Mouse (Mus musculus) kidney, adult 9 months (tissue): Measurements from ENCODE around the gene Scamp3.
"Not testable (repeated sequence)": the region's sequence is repeated elsewhere in the genome, so short reads cannot be mapped to it uniquely, and the experiment has no call there.

Source experiments
- DNase-seq: peaks from one replicate; pipeline ENCODE4 v3.0.0; 2022

The Scamp3 gene

DNA sequence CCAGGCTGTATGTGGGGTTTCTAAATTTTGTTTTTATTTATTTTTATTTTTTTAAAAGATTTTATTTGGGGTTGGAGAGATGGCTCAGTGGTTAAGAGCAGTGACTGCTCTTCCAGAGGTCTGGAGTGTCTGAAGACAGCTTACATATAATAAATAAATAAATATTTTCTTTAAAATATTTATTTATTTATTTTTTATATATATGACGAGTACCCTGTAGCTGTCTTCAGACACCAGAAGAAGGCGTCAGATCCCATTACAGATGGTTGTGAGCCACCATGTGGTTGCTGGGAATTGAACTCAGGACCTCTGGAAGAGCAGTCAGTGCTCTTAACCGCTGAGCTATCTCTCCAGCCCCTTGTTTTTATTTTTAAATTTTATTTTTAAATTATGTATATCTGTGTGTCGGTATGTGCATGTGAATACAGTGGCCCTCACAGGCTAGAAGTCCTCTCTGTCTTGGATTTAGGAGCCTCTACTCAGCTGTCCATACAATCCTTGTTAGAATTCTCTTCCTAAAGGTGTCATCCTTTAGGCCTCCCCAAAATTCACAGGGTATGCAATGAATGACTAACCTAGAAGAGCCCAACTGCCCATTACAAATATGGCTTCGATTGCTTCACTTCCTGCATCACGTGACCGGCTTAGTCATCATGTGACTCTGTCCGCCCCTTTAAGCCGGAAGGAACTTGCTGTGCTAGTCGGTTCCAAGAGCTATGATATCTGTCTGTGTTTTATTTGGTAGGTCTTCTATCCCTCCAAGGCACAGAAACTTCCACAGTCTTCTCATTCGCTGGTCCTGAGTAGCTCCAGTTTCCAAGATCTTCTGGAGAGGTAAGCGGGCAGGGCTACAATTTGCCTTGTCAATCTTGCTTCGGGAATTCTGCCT is 25.2 kb downstream of the Scamp3 start, which contains the start of gene Gba:
Gene Gba (plus strand): TSS at position 676 of the 889 bp plus-strand sequence.
- DNase-seq, result peak; percentile 88

DNA sequence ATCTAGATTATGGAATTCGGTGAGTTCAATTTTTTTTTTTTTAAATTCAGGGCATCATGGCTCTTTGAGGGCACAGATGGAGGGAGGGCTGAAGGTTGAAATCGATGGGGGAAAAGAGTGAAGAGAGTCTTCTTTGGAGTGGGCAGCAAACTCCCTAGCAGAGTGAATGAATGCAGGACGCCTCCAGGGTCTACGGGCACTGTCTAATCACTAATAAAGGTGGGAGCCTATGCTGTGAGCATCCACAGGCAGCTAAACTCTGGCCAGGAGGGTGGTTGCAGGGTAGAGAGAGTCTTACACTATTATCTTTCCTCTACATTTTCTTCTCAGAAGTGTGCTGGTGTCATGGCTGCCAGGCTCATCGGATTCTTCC is 25.9 kb downstream of the Scamp3 start:
- DNase-seq, result no peak

DNA sequence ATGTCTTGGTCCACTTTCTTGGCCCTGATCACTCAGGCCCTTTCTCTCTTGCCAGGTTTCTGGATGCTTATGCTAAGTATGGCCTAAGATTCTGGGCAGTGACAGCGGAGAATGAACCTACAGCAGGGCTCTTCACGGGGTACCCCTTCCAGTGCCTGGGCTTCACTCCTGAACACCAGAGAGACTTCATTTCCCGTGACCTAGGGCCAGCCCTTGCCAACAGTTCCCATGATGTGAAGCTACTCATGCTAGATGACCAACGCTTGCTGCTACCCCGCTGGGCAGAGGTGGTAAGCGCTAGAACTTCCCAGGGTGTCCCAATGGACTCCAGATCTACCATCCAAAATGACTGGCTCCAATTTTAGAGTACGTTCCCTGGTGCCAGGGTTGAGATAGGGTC is 28.8 kb downstream of the Scamp3 start:
- DNase-seq, result no peak

DNA sequence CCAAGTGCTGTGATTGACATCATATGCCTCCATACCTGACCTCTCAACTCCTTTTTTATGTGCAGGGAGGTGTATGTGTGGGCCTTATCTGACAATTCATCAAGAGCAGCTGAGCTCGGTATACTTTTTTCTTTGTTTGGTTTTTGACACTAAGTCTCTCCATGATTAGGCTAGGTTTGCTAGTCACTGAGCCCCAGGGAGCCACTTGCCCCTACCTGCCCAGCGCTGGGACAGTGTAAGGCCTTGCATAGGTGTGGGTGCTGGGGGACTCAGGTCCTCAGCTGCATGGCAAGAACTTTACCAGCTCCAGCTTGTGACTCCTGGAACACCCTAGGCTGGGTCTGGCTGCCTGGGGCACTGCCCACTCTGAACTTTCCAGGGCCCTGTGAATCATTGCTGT is 29.4 kb downstream of the Scamp3 start:
- DNase-seq, result no peak

DNA sequence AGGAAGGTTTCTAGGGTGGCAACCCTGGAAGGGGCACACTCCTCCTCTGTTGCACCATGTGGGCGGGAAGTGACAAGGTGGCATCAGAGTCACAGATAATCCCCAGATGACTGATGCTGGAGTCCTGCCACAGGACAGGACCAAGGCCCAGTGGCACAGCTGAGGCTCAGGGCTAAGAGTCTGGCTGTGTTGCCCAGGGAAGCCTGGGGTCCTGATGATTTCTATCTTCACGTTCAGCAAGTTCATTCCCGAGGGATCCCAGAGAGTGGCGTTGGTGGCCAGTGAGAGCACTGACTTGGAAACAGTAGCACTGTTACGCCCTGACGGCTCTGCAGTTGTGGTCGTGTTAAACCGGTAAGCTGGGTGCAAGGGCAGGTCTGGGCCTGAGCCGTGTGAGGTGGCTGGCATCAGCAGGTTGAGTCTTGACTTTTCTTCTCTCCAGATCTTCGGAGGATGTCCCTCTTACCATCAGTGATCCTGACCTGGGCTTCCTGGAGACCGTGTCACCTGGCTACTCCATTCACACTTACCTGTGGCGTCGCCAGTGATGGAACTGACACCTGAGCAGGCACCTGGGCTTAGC is 30.9 kb downstream of the Scamp3 start:
- no peak for DNase-seq

DNA sequence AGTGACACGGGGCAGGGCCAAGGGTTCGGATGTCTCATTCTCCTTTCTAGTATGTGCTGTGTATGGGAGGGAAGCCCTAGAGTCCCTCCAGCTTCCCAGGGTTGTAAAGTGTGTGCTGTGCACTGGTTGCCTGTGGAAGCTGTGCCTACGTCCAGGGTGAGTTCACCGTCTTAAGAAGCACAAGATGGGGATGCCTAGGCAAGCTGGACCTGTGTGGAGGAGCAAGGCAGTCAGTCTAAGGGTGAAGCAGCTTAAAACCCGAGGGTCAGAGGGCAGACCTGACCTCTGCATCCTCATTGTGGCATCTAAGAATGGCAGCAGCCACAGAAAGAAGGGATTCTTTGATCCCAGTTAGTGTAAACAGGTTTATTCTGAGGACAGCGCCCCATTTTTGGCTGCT is 31.5 kb downstream of the Scamp3 start:
- DNase-seq, result no peak

DNA sequence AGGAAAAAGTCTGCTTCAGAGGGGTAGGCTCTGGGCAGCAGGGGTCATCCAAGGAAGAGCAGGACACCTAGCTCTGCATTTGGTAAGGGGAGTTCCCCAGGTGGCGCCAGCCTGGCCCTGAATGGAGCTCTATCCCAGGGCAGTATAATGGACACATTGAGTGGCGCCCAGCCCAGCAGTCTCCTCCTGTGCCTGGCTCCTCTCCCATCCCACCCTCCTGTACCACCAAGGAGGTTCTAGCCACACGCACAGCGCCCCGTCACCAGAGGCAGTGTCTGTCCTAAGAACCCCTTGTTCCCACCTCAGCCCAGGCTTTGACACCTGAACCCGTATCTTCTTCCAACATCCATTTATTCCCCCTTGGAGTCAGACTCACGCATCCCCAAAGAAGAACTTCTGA is 32.5 kb downstream of the Scamp3 start:
- DNase-seq, result no peak

DNA sequence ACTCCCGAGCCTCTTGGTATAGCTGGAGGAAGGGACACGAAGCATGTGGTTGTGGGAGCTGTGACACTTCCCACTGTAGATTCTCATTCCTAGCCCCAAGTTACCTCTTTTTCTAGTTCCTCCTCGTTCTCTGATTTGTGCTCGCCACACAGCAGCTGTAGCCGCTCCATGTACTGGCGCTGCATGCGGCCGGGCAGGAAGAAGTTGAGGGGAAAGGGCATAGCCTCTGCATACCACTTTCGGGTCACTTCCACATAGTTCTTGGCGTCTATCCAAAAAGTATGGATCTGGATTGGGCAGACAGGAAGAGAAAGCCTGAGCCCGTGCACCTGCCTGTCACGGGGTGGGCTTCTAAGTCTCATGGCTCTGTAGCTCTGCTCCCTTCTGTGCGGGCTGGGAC is 32.9 kb downstream of the Scamp3 start:
- DNase-seq, result no peak

DNA sequence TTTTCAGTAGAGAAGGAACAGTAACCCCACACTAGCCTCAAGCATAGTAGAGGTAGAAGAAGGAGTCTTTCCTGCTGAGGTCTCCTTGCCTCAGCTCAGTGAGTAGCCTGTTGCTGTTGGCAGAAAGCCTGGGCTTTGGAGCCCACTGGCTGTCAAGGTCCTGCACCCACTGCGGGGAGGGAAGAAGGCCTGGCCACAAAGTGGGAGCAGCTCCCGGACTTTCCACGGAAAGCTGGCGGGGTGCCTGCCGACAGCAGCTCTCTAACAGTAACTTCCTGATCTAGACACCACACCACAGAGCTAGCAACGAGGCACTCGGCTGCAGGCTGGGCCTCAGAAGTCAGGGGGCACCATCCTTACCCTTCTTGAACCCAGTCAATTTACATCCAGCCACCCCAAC is 33.5 kb downstream of the Scamp3 start:
- peak; percentile 49 for DNase-seq

DNA sequence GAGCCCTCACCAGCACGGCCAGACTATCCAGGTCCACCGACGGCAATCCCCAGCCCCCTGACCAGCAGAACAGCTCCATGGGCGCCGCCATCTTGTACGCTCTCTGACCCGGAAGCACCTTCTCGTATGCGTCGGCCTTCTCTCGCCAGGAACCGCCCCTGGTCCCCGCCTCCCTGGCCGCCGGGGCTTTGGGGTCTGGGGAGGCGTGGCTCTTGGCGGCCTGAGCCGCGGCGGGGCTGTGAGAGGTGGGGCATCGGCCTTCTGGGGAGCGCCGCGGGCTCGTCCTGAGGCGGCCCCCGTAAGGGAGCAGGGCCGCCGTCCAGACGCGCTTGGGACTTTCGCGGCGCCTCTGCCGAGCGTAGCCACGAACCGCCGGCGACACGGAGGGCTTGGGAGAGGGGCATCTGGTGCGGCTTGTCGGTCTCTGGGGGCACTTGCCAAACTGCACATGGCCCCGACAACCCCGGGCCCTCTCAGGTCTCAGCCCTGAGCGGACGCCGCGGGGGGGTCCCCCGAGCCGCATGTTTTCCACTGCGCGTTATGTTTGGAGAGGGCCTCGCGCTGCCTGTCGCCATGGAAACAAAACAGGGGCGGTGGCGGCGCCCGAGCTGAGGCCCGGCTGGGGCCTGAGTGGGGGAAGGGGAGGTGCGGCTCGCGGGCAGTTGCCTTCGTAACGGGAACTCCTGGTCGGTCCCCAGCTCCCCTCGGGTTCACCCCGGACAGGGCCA is 36.7 kb downstream of the Scamp3 start:
- peak; percentile 91 for DNase-seq

DNA sequence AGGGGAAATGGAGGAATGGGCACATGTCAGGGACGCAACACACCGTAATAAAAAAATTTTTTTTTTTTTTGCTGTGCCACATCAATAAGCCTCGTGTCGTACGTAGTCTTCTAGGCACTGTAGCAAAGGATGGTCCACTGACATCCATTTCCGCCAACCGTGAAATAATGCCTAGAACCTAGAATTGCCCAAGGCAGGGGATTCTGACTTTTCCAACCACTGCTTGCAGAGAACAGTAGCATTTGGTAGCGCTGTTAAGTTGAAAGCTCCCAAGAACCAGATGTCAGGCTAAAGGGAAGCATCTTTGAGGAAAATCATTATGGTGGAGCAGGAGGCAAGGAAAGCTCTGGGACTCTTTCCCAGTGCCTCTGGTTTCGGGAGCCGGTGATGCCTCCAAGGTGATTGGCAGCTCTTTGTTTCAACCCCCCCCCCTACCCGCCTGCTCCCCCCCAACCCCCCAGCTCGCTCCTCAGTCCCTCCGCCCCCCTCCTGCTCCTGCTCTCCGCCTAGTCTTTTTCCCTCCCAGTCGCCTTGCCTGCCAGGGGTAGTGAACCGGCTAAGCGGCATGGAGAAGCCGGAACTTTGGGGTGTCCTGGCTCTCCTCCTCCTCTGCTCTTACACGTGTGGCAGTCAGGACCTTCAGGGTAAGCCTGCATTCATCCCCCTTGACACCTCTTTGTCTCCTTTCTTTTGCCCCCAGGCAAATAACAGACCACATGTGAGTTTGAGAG is 37.6 kb downstream of the Scamp3 start, which contains the start of gene Thbs3:
Gene Thbs3 (plus strand): TSS at position 500 of the 731 bp plus-strand sequence.
- DNase-seq, result no peak

DNA sequence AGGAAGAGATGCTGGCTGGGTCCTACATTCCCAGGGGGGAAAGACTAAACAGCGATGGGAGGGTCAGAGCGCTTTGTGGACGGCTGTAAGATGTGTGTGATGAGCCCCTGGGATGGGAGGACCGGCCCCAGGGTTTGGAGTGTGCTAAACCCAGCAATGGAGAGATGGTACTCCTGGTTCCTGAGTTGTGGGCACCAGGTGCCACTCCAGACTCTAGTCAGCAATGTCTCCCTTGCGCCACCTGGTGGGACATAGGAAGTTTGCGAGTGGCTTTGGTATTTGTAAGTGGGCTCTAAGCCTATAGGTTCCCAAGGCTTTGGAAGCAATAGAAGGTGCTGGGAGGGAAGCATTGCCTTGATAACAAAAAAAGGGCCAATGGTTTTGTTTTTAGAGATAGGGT is 38.6 kb downstream of the Scamp3 start:
- peak; percentile 90 for DNase-seq

DNA sequence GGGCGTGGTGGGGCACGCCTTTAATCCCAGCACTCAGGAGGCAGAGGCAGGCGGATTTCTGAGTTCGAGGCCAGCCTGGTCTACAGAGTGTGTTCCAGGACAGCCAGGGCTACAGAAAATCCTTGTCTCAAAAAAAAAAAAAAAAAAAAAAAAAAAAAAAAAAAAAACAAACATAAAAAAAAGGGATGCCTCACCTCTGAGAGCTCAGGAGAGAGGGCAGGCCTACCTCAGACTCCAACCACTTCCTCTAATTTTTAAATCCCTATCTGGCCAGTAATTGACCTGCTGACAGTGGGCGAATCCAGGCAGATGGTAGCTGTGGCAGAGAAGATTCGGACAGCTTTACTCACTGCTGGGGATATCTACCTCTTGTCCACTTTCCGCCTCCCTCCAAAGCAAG is 39.1 kb downstream of the Scamp3 start:
- not testable (repeated sequence) for DNase-seq

DNA sequence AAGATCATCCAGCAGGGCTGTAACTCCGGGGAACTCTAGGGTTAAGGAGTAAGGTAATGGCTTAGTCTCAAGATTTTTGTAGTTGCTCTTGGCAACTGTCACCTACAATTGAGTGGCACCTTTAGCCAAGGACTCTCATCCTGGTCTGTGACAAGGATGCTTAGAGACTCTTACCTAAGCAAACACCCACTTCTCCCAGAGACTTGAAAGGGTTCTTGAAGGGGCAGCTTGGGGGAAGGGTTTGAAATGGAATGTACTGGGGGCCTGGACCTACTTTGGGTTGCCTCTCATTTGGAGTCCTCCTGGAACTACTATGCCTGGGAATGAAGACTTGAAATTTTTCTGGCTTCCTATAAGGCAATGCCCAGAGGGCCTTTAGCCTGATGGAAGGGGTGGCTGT is 41.0 kb downstream of the Scamp3 start:
- DNase-seq, result no peak

DNA sequence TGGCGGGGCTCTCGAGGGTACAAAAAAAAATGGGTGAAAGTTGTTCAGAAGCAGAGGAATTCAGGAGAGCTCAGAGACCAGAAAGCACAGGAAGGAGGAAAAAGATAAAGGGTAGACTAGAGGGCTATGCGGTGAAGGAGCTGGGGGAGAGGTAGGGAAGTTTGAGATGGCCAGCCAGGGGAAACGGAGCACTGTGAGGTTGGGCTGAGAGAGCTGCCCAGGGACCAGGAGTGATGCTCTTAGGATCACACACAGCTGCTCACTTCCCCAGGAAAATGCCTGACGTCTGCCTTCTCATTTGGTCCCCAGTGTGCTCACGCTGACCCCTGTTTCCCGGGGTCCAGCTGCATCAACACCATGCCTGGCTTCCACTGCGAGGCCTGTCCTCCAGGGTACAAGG is 42.3 kb downstream of the Scamp3 start:
- no peak for DNase-seq

DNA sequence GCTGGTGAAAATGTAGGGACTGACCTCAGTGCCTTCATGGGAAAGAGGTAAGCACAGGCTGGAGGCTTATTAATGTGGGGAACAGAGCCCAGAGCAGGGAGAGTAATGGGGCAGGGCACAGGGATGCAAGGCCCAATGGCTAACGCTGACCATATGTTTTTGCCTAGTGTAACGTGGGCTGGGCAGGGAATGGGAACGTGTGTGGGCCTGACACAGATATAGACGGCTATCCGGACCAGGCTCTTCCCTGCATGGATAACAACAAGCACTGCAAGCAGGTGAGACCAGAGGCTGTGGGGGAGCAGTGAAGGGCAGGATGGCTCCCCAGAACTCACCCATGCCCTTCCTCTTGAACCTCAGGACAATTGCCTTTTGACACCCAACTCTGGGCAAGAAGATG is 43.9 kb downstream of the Scamp3 start:
- DNase-seq, result no peak

DNA sequence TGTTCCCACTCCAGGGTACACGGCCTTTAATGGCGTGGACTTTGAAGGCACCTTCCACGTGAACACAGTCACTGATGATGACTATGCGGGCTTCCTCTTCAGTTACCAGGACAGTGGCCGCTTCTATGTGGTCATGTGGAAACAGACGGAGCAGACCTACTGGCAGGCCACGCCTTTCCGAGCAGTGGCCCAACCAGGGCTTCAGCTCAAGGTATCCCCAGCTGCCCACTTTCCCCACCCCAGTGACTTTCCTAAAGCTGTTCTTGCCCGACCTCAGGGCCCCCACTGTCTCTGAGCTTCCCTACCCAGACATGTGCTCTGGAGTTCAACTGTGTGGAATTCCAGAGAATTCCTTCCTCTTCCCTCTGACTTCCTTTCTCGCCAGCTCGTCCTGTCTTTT is 47.5 kb downstream of the Scamp3 start:
- DNase-seq, result no peak

DNA sequence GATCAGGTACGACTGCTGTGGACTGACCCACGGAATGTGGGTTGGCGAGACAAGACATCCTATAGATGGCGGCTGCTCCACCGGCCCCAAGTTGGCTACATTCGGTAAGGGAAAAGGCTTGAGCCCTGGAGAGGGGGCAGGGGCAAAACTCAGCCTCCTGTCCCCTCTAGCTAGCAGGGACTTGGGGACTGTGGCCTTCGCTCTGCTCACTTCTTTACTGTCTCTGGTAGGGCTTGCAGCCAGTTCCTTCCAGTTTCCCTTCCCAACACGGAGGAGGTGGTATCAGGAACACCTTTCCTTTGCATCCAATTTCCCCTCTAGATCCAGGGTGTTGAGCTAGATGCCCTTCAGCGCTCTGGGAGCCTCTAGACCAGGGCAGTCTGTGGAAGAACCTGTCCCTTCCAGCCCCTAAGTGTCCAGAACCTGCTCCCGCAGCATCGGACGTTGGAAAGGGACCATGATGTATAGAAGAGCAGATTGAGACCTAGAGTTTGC is 48.1 kb downstream of the Scamp3 start:
- DNase-seq, result no peak

DNA sequence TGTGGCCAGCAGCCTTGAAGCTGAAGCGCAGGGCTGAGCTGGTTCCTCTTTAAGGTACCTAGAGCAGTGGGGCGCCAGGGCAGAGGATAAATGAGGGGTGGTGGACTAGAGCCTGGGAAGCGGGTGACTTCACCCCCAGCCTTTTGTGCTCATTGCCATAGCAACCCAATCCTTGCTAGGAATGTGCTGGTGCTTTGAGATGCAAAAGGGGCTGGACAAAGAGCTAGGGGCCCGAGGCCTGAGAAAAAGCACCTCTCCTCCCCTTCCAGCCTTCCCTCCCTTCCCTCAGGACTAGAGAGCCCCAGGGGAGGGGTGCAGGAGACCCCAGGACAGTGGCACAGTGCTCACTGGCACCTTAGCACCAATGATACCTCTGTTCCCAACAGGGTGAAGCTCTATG is 48.6 kb downstream of the Scamp3 start:
- no peak for DNase-seq

DNA sequence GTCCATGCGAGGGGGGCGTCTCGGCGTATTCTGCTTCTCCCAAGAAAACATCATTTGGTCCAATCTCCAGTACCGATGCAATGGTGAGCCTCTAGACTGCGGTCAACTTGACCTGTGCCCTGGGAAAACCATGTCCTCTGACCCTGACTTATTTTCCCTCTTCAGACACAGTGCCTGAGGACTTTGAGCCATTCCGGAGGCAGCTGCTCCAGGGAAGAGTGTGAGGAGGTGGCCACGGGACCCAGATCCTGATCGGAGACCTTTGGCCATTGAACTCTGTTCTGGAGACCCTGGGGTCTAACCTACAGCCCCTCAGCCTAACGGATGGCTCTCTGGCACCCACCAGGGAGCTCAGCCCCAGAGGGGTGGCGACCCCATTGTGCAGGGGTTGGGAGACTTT is 49.1 kb downstream of the Scamp3 start:
- no peak for DNase-seq

DNA sequence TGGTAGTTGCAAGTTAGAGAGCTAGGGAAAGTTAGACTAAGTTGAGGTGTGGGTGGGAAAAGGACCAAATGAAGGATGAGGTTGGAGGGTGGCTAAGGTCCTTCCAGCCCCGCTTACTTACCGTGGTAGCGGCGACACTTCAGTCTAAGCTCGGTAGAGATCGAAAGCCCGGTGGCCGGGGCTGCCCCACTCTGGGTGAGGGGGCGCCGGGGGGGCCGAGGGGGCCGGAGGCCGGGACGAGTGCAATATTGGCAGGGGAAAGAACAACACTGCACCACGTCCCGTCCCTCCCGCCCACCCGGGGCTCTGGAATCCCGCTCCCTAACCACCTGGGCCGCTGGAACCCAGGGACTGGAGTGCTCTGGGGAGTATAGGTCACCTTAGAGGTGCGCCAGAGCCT is 49.6 kb downstream of the Scamp3 start, which contains the start of gene Mtx1:
Gene Mtx1 (minus strand): TSS at position 189 of the 400 bp plus-strand sequence.
- no peak for DNase-seq

DNA sequence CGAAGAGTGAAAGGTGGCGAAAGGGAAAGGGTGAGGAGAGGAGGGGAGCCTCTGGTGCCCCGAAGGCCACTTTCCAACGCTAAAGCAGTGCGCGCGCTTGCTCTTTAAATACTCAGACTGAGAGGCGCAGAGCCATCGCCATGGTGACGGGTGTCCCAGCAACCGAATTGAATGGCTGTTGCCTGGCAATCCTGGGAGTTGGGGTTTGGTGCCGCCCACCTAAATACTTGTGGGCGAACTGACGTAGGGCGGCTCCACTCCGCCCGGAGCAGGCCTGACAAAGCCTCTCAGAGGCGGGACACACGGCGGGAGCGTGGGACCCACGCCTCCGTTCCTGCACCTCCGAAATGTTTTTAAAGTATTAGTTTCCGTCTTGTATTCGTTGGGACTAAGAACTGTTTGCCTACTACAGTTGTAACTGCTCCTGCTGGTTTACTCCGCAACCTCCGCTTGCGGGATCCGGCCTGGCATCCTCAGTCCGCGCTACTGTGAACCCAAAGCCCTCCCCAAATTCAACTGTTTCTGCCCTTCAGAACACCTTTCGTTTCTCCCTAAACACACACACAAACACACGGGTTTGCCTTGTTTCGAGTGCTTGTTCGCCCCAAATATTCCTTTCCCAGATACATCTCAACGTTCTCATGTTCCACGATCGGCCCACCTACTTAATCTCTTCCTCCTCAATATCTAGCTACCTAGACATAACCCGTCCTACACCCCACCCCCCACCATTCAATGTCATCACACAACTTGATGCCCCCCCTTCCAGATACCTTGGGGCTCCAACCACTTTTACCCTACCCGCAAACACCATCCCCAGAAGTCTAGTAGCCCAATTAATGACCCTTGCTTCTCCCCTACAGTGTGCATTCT is 50.3 kb downstream of the Scamp3 start:
- DNase-seq, result peak; percentile 87
